Mouse (Mus musculus): ENCODE data around the gene Epha1.

Epha1 gene

GRCm38 (mm10) chr6:42375131-42375530 is 2.1 kb upstream of the Epha1 start:
- in situ Hi-C loops (cut with MboI, MseI) = loop anchor here in 1 of 2 experiments (25.0 kb wide), 1 partner anchor 1488 kb away; the partner anchor contains the start of gene Moxd2

GRCm38 (mm10) chr6:42374701-42375100 is 1.6 kb upstream of the Epha1 start:
- in situ Hi-C loops (cut with MboI, MseI) = loop anchor here in 1 of 2 experiments (25.0 kb wide), 2 partner anchors 1487 to 1937 kb away; partner anchors contain the start of genes E330009J07Rik, Moxd2 and Wee2

- in situ Hi-C loops (cut with MboI, MseI) = loop anchor here in 1 of 2 experiments (25.0 kb wide), 1 partner anchor 1937 kb away; the partner anchor contains the start of genes E330009J07Rik and Wee2
Observed at GRCm38 (mm10) chr6:42373669-42374430, 782 bp upstream of the Epha1 start.

GRCm38 (mm10) chr6:42372421-42372815 is 650 bp downstream of the Epha1 start:
- in situ Hi-C loops (cut with MboI, MseI) = loop anchor here in 1 of 2 experiments (25.0 kb wide), 1 partner anchor 1935 kb away; the partner anchor contains the start of genes E330009J07Rik and Wee2

GRCm38 (mm10) chr6:42372001-42372400 is 1.1 kb downstream of the Epha1 start:
- in situ Hi-C loops (cut with MboI, MseI) = loop anchor here in 1 of 2 experiments (25.0 kb wide), 1 partner anchor 1935 kb away; the partner anchor contains the start of genes E330009J07Rik and Wee2

GRCm38 (mm10) chr6:42370630-42371363 is 2.3 kb downstream of the Epha1 start:
- in situ Hi-C loops (cut with MboI, MseI) = loop anchor here in 1 of 2 experiments (25.0 kb wide), 1 partner anchor 1933 kb away; the partner anchor contains the start of genes E330009J07Rik and Wee2

- in situ Hi-C loops (cut with MboI, MseI) = loop anchor here (10.0 to 25.0 kb wide), 2 partner anchors 645 to 1933 kb away; partner anchors contain the start of genes E330009J07Rik (in 1 of the 2) and Wee2 (in 1 of the 2)
Observed at GRCm38 (mm10) chr6:42369870-42370269, 3.2 kb downstream of the Epha1 start.

GRCm38 (mm10) chr6:42365215-42365614 is 7.9 kb downstream of the Epha1 start:
- in situ Hi-C loops (cut with MboI, MseI) = loop anchor here (10.0 to 25.0 kb wide), 2 partner anchors 650 to 1928 kb away; partner anchors contain the start of genes E330009J07Rik (in 1 of the 2) and Wee2 (in 1 of the 2)

GRCm38 (mm10) chr6:42364607-42365006 is 8.5 kb downstream of the Epha1 start:
- in situ Hi-C loops (cut with MboI, MseI) = loop anchor here (10.0 to 25.0 kb wide), 2 partner anchors 650 to 1927 kb away; partner anchors contain the start of genes E330009J07Rik (in 1 of the 2) and Wee2 (in 1 of the 2)

- in situ Hi-C loops (cut with MboI, MseI) = loop anchor here (10.0 to 25.0 kb wide), 2 partner anchors 651 to 1927 kb away; partner anchors contain the start of genes E330009J07Rik (in 1 of the 2) and Wee2 (in 1 of the 2)
Observed at GRCm38 (mm10) chr6:42364066-42364465, 9.0 kb downstream of the Epha1 start.

- in situ Hi-C loops (cut with MboI, MseI) = loop anchor here (10.0 to 25.0 kb wide), 2 partner anchors 652 to 1926 kb away; partner anchors contain the start of genes E330009J07Rik (in 1 of the 2) and Wee2 (in 1 of the 2)
Observed at GRCm38 (mm10) chr6:42362974-42363373, 10.1 kb downstream of the Epha1 start.

- in situ Hi-C loops (cut with MboI, MseI) = loop anchor here (10.0 to 25.0 kb wide), 2 partner anchors 652 to 1925 kb away; partner anchors contain the start of genes E330009J07Rik (in 1 of the 2) and Wee2 (in 1 of the 2)
Observed at GRCm38 (mm10) chr6:42362497-42362896, 10.6 kb downstream of the Epha1 start.

GRCm38 (mm10) chr6:42362074-42362473 is 11.0 kb downstream of the Epha1 start:
- in situ Hi-C loops (cut with MboI, MseI) = loop anchor here (10.0 to 25.0 kb wide), 2 partner anchors 653 to 1925 kb away; partner anchors contain the start of genes E330009J07Rik (in 1 of the 2) and Wee2 (in 1 of the 2)

GRCm38 (mm10) chr6:42361041-42361895 is 11.8 kb downstream of the Epha1 start:
- in situ Hi-C loops (cut with MboI, MseI) = loop anchor here (10.0 to 25.0 kb wide), 2 partner anchors 654 to 1924 kb away; partner anchors contain the start of genes E330009J07Rik (in 1 of the 2) and Wee2 (in 1 of the 2)

GRCm38 (mm10) chr6:42360231-42360840 is 12.7 kb downstream of the Epha1 start:
- in situ Hi-C loops (cut with MboI, MseI) = loop anchor here (10.0 to 25.0 kb wide), 2 partner anchors 654 to 1923 kb away; partner anchors contain the start of genes E330009J07Rik (in 1 of the 2) and Wee2 (in 1 of the 2)

- in situ Hi-C loops (cut with MboI, MseI) = loop anchor here (10.0 to 25.0 kb wide), 2 partner anchors 655 to 1922 kb away; partner anchors contain the start of genes E330009J07Rik (in 1 of the 2) and Wee2 (in 1 of the 2)
Observed at GRCm38 (mm10) chr6:42359364-42360147, 13.5 kb downstream of the Epha1 start.

GRCm38 (mm10) chr6:42358901-42359300 is 14.2 kb downstream of the Epha1 start:
- in situ Hi-C loops (cut with MboI, MseI) = loop anchor here in 1 of 2 experiments (25.0 kb wide), 1 partner anchor 1922 kb away; the partner anchor contains the start of genes E330009J07Rik and Wee2

- in situ Hi-C loops (cut with MboI, MseI) = loop anchor here in 1 of 2 experiments (25.0 kb wide), 1 partner anchor 1921 kb away; the partner anchor contains the start of genes E330009J07Rik and Wee2
Observed at GRCm38 (mm10) chr6:42357901-42358300, 15.2 kb downstream of the Epha1 start.
